Mouse (Mus musculus): ENCODE measurements at regions not wholly inside any gene's neighbourhood (a gene's known extent, or its start where the extent isn't known, plus 50 kb on each side); places are given as distances from the start of the nearest gene placed in this dataset.

DNA sequence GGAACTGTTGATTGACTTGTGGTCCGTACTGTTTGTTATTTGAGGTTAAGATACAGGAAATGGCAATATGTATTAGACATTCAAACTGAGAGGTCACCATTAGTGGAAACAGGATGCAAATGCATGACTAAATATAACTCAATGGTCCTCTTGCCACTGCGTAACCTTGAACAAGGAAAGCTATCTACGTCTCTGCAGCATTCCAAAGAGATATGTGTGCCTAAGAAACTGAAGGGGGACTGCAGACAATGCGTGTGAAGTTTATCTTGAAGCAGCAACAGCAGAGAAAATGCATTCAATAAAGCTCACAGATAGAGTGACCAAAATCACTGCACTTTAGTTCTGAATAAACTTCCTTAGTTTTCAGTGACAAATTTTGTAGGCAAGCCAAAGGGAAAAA, 356.9 kb upstream of the Gm10295 start:
- Histone ChIP-seq H3K4me2 (ENCODE audit: insufficient read depth, low read depth, poor library complexity, severe bottlenecking) (no peak overlapping the region), H3K79me2 (replicated peaks; ENCODE audit: control insufficient read depth, extremely low read depth, insufficient read depth, poor library complexity, severe bottlenecking) (no peaks in the 10 kb centered on the region), H3K9ac (ENCODE audit: insufficient read depth, low read depth) (no peak overlapping the region), H3K4me3 (replicated peaks in 1 of 3; ENCODE audit: low read depth in 2 of 3, low read length in 2 of 3, poor library complexity in 1 of 3) (no peak overlapping the region), H3K4me1 (ENCODE audit: control insufficient read depth in 1 of 2, insufficient read depth in 2 of 2) (no peaks in the 10 kb centered on the region), H3K27ac (ENCODE audit: insufficient read depth, low read depth) (no peak overlapping the region), H3K9me3 (replicated peaks; ENCODE audit: low read length) (peaks cover 54% of the 10 kb centered on the region), H3K36me3 (replicated peaks in 1 of 2; ENCODE audit: control insufficient read depth in 1 of 2, insufficient read depth in 1 of 2, low read length in 1 of 2) (no peaks in the 10 kb centered on the region), H3K27me3 (replicated peaks) (no peaks in the 10 kb centered on the region)
- in situ Hi-C loops (cut with MboI; ENCODE audit: low pct_ligation_motif_present, low pct_unique_long_range_greater_than_20kb, low sequenced_read_pairs): no loop called here
- TF ChIP-seq ZMIZ1 (IDR thresholded peaks at IDR 0.05; ENCODE audit: low read depth, low read length) (no peak), USF1 (IDR thresholded peaks at IDR 0.05; ENCODE audit: low read depth, low read length) (no peak), ZKSCAN1 (IDR thresholded peaks at IDR 0.05; ENCODE audit: borderline replicate concordance, low read depth, low read length) (no peak), POLR2AphosphoS2 (IDR thresholded peaks at IDR 0.05; ENCODE audit: low read depth, low read length) (no peak), USF2 (conservative IDR thresholded peaks at IDR 0.05; ENCODE audit: low read depth, low read length) (no peak), IRF4 (IDR thresholded peaks at IDR 0.05; ENCODE audit: low read depth, low read length) (no peak), JUN (IDR thresholded peaks at IDR 0.05; ENCODE audit: insufficient read depth, low read depth, low read length) (no peak), SMC3 (IDR thresholded peaks at IDR 0.05; ENCODE audit: low read depth, low read length) (no peak), RCOR1 (conservative IDR thresholded peaks at IDR 0.05; ENCODE audit: low read depth, low read length) (no peak)
- dilution Hi-C loops (cut with MboI; ENCODE audit: extremely low pct_ligation_motif_present, extremely low pct_unique_long_range_greater_than_20kb, low sequenced_read_pairs): no loop called here
- DNase-seq (ENCODE audit: extremely low read depth): no peak

DNA sequence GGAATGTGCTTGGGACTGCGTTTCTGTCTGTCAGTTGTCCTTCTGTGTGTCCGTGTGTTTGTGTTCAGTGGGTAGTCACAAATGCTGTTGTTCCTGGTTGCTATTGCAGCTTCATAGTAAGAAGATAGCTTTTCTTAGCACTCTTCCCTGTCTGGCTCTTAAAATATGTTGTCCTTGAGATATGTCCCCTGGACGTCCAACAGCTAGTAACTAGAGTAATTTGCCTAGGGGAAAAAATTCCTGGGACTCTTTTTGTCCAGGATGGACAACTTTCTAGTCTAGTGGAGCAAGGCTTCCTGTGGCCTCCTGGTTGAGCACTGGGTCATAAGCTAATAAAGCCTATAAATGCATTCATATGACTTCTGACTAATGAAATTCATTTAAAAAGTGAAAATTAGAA, 354.9 kb upstream of the Gm10295 start:
- H3K4me3 ChIP-seq (replicated peaks in 1 of 3; ENCODE audit: low read depth in 2 of 3, low read length in 2 of 3, poor library complexity in 1 of 3): no peak overlapping the region
- no peaks in the 10 kb centered on the region for H3K79me2 ChIP-seq (replicated peaks; ENCODE audit: control insufficient read depth, extremely low read depth, insufficient read depth, poor library complexity, severe bottlenecking)
- H3K9ac ChIP-seq (ENCODE audit: insufficient read depth, low read depth): no peak overlapping the region
- no peak overlapping the region for H3K27ac ChIP-seq (ENCODE audit: insufficient read depth, low read depth)
- no peak overlapping the region for H3K4me2 ChIP-seq (ENCODE audit: insufficient read depth, low read depth, poor library complexity, severe bottlenecking)
- H3K36me3 ChIP-seq (replicated peaks in 1 of 2; ENCODE audit: control insufficient read depth in 1 of 2, insufficient read depth in 1 of 2, low read length in 1 of 2): no peaks in the 10 kb centered on the region
- dilution Hi-C loops (cut with MboI; ENCODE audit: extremely low pct_ligation_motif_present, extremely low pct_unique_long_range_greater_than_20kb, low sequenced_read_pairs): no loop called here
- peaks cover 51% of the 10 kb centered on the region for H3K9me3 ChIP-seq (replicated peaks; ENCODE audit: low read length)
- no peaks in the 10 kb centered on the region for H3K27me3 ChIP-seq (replicated peaks)
- no peaks in the 10 kb centered on the region for H3K4me1 ChIP-seq (ENCODE audit: control insufficient read depth in 1 of 2, insufficient read depth in 2 of 2)
- TF ChIP-seq TBP (conservative IDR thresholded peaks at IDR 0.05; ENCODE audit: low read depth, low read length) (no peak), CTCF (conservative IDR thresholded peaks at IDR 0.05 in 1 of 2, IDR thresholded peaks at IDR 0.05 in 1 of 2; ENCODE audit: low read depth in 2 of 2, low read length in 2 of 2) (no peak), NRF1 (IDR thresholded peaks at IDR 0.05; ENCODE audit: low read depth, low read length) (no peak), POLR2A (IDR thresholded peaks at IDR 0.05; ENCODE audit: low read depth, low read length) (no peak), NELFE (IDR thresholded peaks at IDR 0.05; ENCODE audit: low read depth, low read length) (no peak), KAT2A (IDR thresholded peaks at IDR 0.05; ENCODE audit: insufficient replicate concordance, low read length) (no peak), CHD2 (IDR thresholded peaks at IDR 0.05; ENCODE audit: low read length) (no peak)
- in situ Hi-C loops (cut with MboI; ENCODE audit: low pct_ligation_motif_present, low pct_unique_long_range_greater_than_20kb, low sequenced_read_pairs): no loop called here
- no peak for DNase-seq (ENCODE audit: extremely low read depth)

Data from CH12.LX (cell line).